Mouse (Mus musculus) heart, embryonic 15.5 days (tissue): ENCODE measurements around the gene Rab21. TPM values are rescaled to one million over a fixed set of nuclear protein-coding genes. Genes with fewer than 3 reads are reported as not detected.
"Not testable (repeated sequence)": the region's sequence is repeated elsewhere in the genome, so short reads cannot be mapped to it uniquely, and the experiment has no call there.

ENCODE experiments used
- ATAC-seq: fragments of 200-750 bp; cut with Nextera tagmentation; replicated peaks from 2 replicates; pipeline ENCODE4 v1.8.0; 2017; ENCODE audit warnings: low read depth, moderate TSS enrichment; ENCODE audit not compliant: insufficient number of reproducible peaks, insufficient read depth, low FRiP score
- H3K27ac ChIP-seq: fragments of 300-500 bp; sonication (generic); 2 replicates; pipeline ENCODE4 v1.5.1; 2015; ENCODE audit warnings: mild to moderate bottlenecking, inconsistent platforms
- H3K27me3 ChIP-seq: fragments of 300-500 bp; sonication (generic); 2 replicates; pipeline ENCODE4 v1.6.1; 2015; ENCODE audit warnings: inconsistent platforms
- H3K36me3 ChIP-seq: fragments of 300-500 bp; sonication (generic); 2 replicates; pipeline ENCODE4 v1.6.1; 2015; ENCODE audit warnings: mild to moderate bottlenecking, inconsistent platforms
- H3K4me1 ChIP-seq: fragments of 300-500 bp; sonication (generic); replicated peaks from 2 replicates; pipeline ENCODE4 v1.6.1; 2015; ENCODE audit warnings: inconsistent platforms
- H3K4me2 ChIP-seq: fragments of 300-500 bp; sonication (generic); 2 replicates; pipeline ENCODE4 v1.6.1; 2015; ENCODE audit warnings: inconsistent platforms, mild to moderate bottlenecking, moderate library complexity
- H3K4me3 ChIP-seq: fragments of 300-500 bp; sonication (generic); 2 replicates; pipeline ENCODE4 v1.5.1; 2015; ENCODE audit warnings: mild to moderate bottlenecking, inconsistent platforms
- H3K9ac ChIP-seq: fragments of 300-500 bp; sonication (generic); 2 replicates; pipeline ENCODE4 v1.6.1; 2015; ENCODE audit warnings: mild to moderate bottlenecking, inconsistent platforms
- H3K9me3 ChIP-seq: fragments of 300-500 bp; sonication (generic); replicated peaks from 2 replicates; pipeline ENCODE4 v1.6.1; 2016; ENCODE audit warnings: inconsistent platforms
- WGBS: fragments of 180-500 bp; shearing (Covaris S2); methylation state at CpG from one replicate; pipeline ENCODE4 v1.1.7; 2015; ENCODE audit warnings: mixed read lengths; 5-methylcytosine and 5-hydroxymethylcytosine counted together
- polyA plus RNA-seq: library from polyadenylated mRNA; unstranded; fragments of >200 nt; fragmentation: Nextera tagmentation; extraction: Ambion mirVana; gene quantifications from 2 replicates; pipeline ENCODE4 v1.2.1, GENCODE M21; 2015

The Rab21 gene
- polyA plus RNA-seq, 1 experiment from 2014 or later: 12.1 TPM

DNA sequence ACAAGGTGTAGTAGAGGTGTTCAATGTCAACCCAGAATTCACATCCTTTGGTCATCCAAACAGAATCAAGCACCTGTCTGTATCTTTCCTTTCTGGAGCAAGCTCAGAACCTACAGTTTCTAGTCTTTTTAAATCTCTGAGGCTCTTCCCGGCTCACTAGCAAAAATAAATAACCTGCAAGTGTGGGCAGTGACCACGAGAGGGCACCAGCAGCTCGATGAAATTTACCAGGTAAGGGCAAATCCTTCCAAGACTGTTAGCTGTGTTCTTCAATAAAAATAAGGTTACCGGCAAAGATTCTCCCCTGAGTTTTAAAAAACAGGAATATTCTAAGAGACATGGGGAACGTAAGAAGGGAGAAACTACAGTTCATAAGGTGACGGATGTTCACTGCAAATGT lies 7.9 kb upstream of the Rab21 start:
- no peaks in the 10 kb centered on the region for H3K36me3 ChIP-seq
- no peak overlapping the region for H3K4me2 ChIP-seq
- 10% methylated on average over 6 of the region's 6 CpGs for WGBS
- H3K4me3 ChIP-seq: no peak overlapping the region
- no peak for ATAC-seq
- no peak overlapping the region for H3K27ac ChIP-seq
- no peaks in the 10 kb centered on the region for H3K4me1 ChIP-seq
- H3K27me3 ChIP-seq: no peaks in the 10 kb centered on the region
- no peak overlapping the region for H3K9ac ChIP-seq
- H3K9me3 ChIP-seq: no peaks in the 10 kb centered on the region

- 0 out of 2 replicates have a peak, but pooled peaks cover under 1% of the 10 kb centered on the region for H3K4me1 ChIP-seq
- H3K4me3 ChIP-seq: no peak overlapping the region
- H3K27ac ChIP-seq: no peak overlapping the region
- ATAC-seq: no peak
- no peaks in the 10 kb centered on the region for H3K36me3 ChIP-seq
- H3K4me2 ChIP-seq: no peak overlapping the region
- 71% methylated on average over 5 of the region's 5 CpGs for WGBS
- no peaks in the 10 kb centered on the region for H3K27me3 ChIP-seq
- no peak overlapping the region for H3K9ac ChIP-seq
- H3K9me3 ChIP-seq: no peaks in the 10 kb centered on the region
These were observed 6.1 kb upstream of the Rab21 start for GRCm38 (mm10) chr10:115321317-115322035.

DNA sequence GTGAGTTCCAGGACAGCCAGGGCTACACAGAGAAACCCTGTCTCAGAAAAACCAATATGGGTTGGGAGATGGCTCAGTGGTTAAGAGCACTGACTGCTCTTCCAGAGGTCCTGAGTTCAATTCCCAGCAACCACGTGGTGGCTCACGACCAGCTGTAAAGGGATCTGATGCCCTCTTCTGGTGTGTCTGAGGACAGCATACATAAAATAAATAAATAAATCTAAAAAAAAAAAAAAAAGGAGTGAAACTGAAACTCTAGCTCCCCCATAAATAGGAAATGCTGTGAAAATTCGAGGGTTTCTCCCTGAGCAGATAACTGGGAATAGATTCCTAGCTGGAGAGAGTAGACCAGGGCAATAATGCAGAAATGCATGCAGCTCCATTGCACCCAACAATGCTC lies 3.0 kb upstream of the Rab21 start:
- H3K4me2 ChIP-seq, H3K27ac ChIP-seq, H3K9me3 ChIP-seq, H3K9ac ChIP-seq, H3K27me3 ChIP-seq, H3K4me3 ChIP-seq, H3K36me3 ChIP-seq, ATAC-seq: not testable (repeated sequence)
- WGBS: 47% methylated on average over 3 of the region's 3 CpGs
- H3K4me1 ChIP-seq: peaks cover 11% of the 10 kb centered on the region

- ATAC-seq: no peak
- Histone ChIP-seq H3K9me3 (no peaks in the 10 kb centered on the region), H3K27me3 (no peaks in the 10 kb centered on the region), H3K4me2 (peak overlapping the region; percentile 74), H3K36me3 (no peaks in the 10 kb centered on the region), H3K27ac (peak overlapping the region; percentile 99), H3K4me3 (peak overlapping the region; percentile 81), H3K4me1 (peaks cover 31% of the 10 kb centered on the region), H3K9ac (no peak overlapping the region; the same call in 1 of the 2 replicates)
- WGBS: 57% methylated on average over 11 of the region's 11 CpGs
These were observed 919 bp upstream of the Rab21 start for GRCm38 (mm10) chr10:115316313-115316712.

- under 1% methylated on average over 42 of the region's 73 CpGs for WGBS
- Histone ChIP-seq H3K36me3 (no peaks in the 10 kb centered on the region), H3K27me3 (no peaks in the 10 kb centered on the region), H3K9ac (peak overlapping the region; percentile 90), H3K9me3 (no peaks in the 10 kb centered on the region), H3K4me2 (peak overlapping the region; percentile 74), H3K27ac (peak overlapping the region; percentile 99), H3K4me3 (peak overlapping the region; percentile 81), H3K4me1 (peaks cover 45% of the 10 kb centered on the region)
- ATAC-seq: peak; percentile 19
These were observed 577 bp downstream of the Rab21 start for GRCm38 (mm10) chr10:115314582-115315452.

GRCm38 (mm10) chr10:115314287-115314581 lies 1.2 kb downstream of the Rab21 start:
- Histone ChIP-seq H3K4me1 (peaks cover 51% of the 10 kb centered on the region), H3K4me3 (peak overlapping the region; percentile 81), H3K9ac (peak overlapping the region; percentile 90), H3K4me2 (peak overlapping the region; percentile 74), H3K9me3 (no peaks in the 10 kb centered on the region), H3K36me3 (no peaks in the 10 kb centered on the region), H3K27ac (peak overlapping the region; percentile 99; the same call in 1 of the 2 replicates), H3K27me3 (no peaks in the 10 kb centered on the region)
- no peak for ATAC-seq
- WGBS: 5% methylated on average over 6 of the region's 6 CpGs

- WGBS: 71% methylated on average over 14 of the region's 14 CpGs
These were observed 1.6 kb downstream of the Rab21 start for GRCm38 (mm10) chr10:115313641-115314286.

GRCm38 (mm10) chr10:115312732-115313131 lies 2.7 kb downstream of the Rab21 start:
- H3K4me1 ChIP-seq: peaks cover 53% of the 10 kb centered on the region
- peak overlapping the region; percentile 5; the same call in 1 of the 2 replicates for H3K4me3 ChIP-seq
- ATAC-seq: no peak
- no peaks in the 10 kb centered on the region for H3K27me3 ChIP-seq
- peak overlapping the region; percentile 9; the same call in 1 of the 2 replicates for H3K9ac ChIP-seq
- H3K4me2 ChIP-seq: peak overlapping the region; percentile 74
- H3K27ac ChIP-seq: peak overlapping the region; percentile 64
- no peaks in the 10 kb centered on the region for H3K9me3 ChIP-seq
- H3K36me3 ChIP-seq: no peaks in the 10 kb centered on the region
- WGBS: 22% methylated on average over 3 of the region's 3 CpGs

More at GRCm38 (mm10) chr10:115313641-115314286, 1.6 kb downstream of the Rab21 start:
- H3K4me3 ChIP-seq: peak overlapping the region; percentile 81
- no peak for ATAC-seq
- peaks cover 53% of the 10 kb centered on the region for H3K4me1 ChIP-seq
- H3K27me3 ChIP-seq: no peaks in the 10 kb centered on the region
- H3K9ac ChIP-seq: peak overlapping the region; percentile 90
- H3K9me3 ChIP-seq: no peaks in the 10 kb centered on the region
- no peaks in the 10 kb centered on the region for H3K36me3 ChIP-seq
- H3K27ac ChIP-seq: 0 out of 2 replicates have a peak overlapping the region, but pooled peaks have one; percentile 99
- peak overlapping the region; percentile 74 for H3K4me2 ChIP-seq

- Histone ChIP-seq H3K4me1 (peaks cover 56% of the 10 kb centered on the region), H3K27ac (peak overlapping the region; percentile 64), H3K36me3 (no peaks in the 10 kb centered on the region), H3K9ac (peak overlapping the region; percentile 9; the same call in 1 of the 2 replicates), H3K9me3 (no peaks in the 10 kb centered on the region), H3K4me2 (peak overlapping the region; percentile 74), H3K4me3 (peak overlapping the region; percentile 5; the same call in 1 of the 2 replicates), H3K27me3 (no peaks in the 10 kb centered on the region)
- ATAC-seq: no peak
- WGBS: 72% methylated on average over 5 of the region's 5 CpGs
These were observed 3.2 kb downstream of the Rab21 start for GRCm38 (mm10) chr10:115312194-115312593.

DNA sequence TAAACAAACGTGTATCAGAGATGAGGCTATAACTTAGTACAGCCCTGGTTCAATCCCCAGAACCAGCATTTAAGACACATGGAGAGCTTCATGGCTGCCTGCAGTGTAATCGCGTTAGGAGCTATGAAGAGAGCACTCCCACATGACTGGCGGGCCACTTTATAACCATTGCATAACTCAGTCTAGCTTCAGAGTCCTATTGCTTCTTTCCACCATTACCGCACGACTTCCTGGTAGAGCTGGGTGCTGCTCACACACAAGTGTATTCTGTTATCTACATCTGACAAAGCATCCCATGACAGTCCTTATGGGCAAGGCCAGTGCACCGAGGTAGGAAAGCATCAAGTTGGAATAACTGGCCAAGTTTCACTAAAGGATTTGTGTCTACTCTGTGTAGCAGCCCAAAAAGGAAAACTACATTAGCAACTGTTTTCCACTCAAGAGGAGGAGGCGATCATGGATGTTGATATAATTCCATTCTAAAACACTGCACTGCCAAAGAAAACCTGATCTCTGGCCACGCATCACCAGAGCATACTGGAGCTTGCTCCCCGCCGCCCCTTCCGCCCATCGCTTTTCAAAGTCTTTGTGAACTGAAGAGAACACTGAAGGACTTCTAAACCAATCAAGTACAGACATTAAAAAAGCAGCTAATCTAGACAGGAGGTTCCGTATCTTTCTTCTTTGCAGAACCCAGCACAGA lies 4.0 kb downstream of the Rab21 start:
- Histone ChIP-seq H3K4me1 (peaks cover 56% of the 10 kb centered on the region), H3K27ac (no peak overlapping the region), H3K9me3 (no peaks in the 10 kb centered on the region), H3K4me3 (no peak overlapping the region), H3K4me2 (no peak overlapping the region), H3K9ac (no peak overlapping the region), H3K36me3 (no peaks in the 10 kb centered on the region), H3K27me3 (no peaks in the 10 kb centered on the region)
- ATAC-seq: no peak
- 73% methylated on average over 14 of the region's 14 CpGs for WGBS
